Mouse (Mus musculus): ENCODE data around the gene BC048507.
A peak's percentile ranks its signal among the peaks of the same experiment; 100 is the strongest.
"Not testable (repeated sequence)": the region's sequence is repeated elsewhere in the genome, so short reads cannot be mapped to it uniquely, and the experiment has no call there.

Gene BC048507

GRCm38 (mm10) chr13:67863026-67863425 lies at the start of gene BC048507:
TSS of gene BC048507 (plus strand) at chr13:67863326.
- no peak for DNase-seq

DNA sequence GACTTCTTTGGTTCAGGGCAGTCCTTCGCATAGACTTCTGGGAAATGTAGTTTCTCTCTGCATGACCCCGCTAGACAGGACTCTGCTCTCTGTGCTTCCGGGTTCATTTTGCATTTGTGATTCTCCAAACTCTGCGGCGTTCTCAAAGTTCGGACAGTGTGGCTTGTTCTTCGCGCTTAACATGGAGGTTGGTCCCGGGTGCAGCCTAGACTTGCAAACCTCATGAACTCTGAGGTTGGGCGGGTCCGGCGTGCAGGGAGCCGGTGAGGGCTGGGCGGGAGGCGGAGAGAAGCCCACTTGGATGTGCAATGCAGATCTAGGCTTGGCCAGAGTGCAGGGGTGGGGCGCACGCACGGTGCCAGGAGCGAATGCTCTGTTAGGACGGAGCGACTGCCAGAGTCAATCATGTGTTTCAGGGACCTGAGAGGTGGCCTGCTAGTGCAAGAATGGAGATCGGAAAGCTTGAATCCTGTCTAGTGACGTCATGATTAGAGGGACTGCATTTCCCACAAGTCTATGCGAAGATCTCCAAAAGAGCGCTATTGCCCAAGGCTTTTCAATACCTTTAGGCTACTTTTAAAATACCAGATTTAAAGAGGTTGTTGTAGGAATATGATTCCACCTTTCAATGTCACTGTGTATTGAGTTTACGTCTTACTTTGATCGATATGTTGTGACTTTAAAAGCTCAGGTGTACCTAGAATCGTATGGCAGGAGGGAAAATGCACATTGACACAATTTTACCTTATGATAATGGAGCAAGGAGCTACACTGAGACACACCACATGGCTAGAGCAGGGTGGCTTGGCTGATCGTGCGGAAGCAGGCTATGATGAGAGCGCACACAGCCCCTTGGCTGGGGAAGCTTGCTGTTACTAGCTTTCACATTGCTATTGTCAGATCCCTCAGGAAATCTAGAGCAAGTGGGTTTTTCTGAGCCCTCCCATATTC lies 49.1 kb upstream of the BC048507 start, which contains the start of gene Zfp273:
Gene Zfp273 (plus strand): TSS at position 31 of the 951 bp plus-strand sequence.
- DNase-seq = peak; percentile 92

GRCm38 (mm10) chr13:67818636-67819035 lies 44.5 kb upstream of the BC048507 start:
- no peak for DNase-seq

DNA sequence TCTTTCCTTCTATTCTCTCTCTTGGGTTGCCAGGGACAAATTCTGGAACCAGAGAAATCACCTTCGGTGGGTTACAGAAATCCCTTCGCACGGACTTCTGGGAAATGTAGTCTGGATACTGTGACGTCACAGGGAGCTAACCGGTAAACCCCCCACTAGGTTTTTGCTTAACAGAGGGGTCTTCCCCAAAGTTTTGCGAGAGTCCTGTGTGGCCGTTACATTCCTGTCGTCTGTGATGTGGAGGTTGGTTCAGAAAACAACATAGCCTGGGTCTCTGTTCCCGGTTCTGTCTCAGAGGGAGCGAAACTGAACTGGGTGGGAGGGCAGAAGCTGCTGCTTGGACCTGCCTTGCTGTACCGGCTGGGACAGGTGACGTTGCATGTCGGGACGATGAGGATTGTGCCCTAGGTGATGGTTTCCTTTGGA lies 32.2 kb upstream of the BC048507 start, which contains the start of gene Gm10037:
Gene Gm10037 (plus strand): TSS at position 196 of the 426 bp plus-strand sequence.
- peak; percentile 81 for DNase-seq

GRCm38 (mm10) chr13:67833137-67833536 lies 30.0 kb upstream of the BC048507 start:
- DNase-seq = not testable (repeated sequence)

GRCm38 (mm10) chr13:67843775-67844118 lies 19.4 kb upstream of the BC048507 start:
- no peak for DNase-seq

GRCm38 (mm10) chr13:67844119-67844852 lies 18.8 kb upstream of the BC048507 start:
- DNase-seq = peak; percentile 84

DNA sequence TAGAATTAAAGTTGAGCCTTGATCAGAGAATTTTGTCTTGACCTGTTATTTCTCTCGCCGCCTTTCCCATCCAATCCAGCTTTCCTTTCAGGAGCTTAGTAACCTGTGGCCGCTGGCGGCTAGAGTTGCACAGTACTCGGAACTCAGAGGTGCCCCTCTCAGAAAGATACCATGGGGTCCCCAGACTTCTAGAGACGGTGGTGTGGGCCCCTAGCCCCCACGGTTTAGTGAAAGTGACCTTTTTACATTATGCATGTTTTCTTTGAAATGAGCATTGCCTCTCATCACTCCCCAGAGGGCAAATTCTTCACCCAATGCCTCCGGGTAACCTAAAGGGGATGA lies 18.3 kb upstream of the BC048507 start:
- DNase-seq = no peak

DNA sequence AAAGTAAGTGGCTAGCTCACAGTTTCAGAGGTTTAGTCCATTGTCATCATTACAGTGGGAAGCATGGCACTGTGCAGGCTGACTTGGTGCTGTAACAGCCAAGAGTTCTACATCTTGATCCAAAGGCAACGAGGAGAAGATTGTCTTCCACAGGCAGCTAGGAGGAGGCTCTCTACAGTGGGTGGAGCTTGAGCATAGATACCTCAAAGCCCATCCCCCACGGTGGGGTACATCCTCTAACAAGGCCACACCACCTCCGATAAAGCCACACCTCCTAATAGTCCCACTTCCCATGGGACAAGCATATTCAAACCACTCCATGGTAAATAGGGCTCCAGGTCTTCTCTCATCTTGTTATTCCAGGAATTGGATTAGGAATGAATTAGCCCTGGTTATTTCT lies 12.8 kb upstream of the BC048507 start:
- DNase-seq = no peak

GRCm38 (mm10) chr13:67853130-67853529 lies 10.0 kb upstream of the BC048507 start:
- DNase-seq = no peak

- no peak for DNase-seq
These were observed 9.1 kb upstream of the BC048507 start for GRCm38 (mm10) chr13:67853983-67854382.

- no peak for DNase-seq
These were observed 5.8 kb upstream of the BC048507 start for GRCm38 (mm10) chr13:67857317-67857716.

DNA sequence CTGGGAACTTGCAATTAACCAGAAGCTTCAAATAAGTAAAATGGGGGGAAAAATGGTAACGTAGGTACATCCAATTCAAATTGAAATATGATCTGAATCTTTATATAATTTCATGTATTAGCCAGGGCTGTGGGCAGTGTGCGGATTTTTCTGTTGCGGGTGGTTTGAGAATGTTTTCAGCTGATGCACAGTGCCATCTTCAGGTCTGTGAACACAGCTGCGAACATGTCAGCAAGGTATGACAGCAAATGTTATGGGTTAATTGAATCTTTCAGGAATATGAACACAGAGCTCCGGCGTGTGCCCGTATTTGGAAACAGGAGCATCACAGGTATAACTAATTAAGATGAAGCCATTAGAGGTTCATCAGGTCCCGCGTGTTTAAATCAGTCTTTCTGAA lies 618 bp upstream of the BC048507 start:
- DNase-seq = peak; percentile 4

DNA sequence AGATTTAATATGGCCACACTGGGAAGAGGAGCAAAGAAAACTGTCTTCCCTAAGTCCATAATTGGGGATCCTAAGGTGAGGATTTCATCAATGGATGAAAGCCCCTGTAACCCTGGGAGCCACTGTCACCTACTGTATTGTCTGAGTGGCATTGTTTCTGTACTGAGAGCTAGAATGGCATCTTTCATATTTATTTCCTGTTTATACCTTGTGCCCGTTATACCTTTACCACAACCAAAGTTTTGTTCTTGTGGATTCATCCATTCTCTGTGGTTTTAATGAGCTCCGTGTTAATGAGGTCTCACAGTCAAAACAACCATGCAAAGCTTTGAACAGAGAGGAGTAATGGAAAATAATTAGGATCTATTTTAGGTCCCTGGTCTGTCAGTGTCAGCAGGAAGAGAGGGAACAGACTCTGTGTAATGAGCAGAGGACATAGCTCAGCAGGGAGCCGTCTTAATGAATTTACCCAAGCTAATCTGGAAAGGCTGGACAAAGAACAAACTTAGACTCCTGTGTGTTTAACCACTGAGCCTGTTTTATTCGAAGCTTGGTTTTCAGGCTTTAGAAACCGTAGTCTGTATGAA lies 1.7 kb downstream of the BC048507 start:
- peak; percentile 98 for DNase-seq

DNA sequence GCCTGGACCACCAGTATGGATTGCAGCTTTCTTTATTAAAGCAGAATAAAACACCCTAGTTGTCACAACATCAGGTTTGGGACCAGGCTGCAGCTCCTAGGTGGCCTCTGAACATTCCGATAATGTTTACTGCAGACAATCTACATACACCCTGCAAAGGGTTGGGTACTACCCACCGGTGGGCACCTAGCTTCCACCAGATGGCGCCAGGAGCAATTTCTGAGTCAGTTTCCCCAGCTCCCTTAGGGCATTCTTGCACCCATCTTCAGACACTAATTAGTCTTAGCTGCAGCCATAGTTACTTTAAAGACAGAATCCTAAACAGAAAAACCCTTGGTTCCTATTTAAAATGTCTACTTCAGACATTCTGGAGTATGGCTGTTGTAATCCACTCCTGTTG lies 4.8 kb downstream of the BC048507 start:
- DNase-seq = peak; percentile 32

- DNase-seq = peak; percentile 34
These were observed 13.0 kb downstream of the BC048507 start for GRCm38 (mm10) chr13:67876049-67876698.

DNA sequence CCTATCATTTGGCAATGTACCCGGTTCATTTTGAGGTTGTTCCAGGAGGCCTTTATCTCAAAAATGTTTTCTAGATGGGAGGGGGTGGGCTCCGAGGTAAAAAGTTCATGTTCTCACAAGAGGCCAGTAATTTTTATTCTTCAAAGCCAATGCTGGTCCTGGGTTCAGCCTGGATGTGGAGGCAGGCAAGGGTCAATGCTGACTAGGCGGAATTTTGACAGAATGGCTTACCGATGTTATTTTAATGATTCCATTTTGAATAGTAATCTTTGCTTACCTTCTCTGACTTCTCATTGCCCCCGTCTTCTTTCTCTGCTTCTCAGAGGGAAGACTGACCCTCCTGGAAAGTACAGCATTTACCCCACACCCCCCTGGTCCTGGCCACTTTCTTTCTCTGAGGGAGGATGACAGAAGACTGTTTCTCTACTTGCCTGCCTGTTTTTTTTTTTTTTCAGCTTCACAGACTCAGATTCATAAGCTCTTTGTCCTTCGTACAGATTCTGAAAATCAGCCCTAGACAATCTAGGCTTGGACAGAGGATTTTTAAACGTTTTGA lies 13.7 kb downstream of the BC048507 start:
- DNase-seq = no peak

DNA sequence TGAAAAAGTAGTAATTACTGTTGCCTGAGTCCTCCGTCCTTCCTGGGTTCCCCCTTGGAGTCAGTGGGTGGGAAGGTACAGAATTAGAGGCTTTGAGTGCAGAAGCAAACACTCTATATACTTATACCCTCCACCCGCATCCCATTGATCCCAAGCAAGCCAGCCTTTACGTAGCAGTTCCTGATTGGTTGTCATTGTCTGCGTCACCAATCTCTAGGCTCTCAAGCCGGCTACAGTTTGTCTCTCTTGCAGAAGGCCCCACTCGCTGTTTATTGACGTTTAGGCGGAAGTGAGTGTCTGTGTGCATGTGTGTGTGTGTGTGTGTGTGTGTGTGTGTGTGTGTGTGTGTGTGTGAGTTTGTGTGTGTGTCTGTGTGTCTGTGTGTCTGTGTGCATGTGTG lies 20.8 kb downstream of the BC048507 start:
- DNase-seq = no peak

GRCm38 (mm10) chr13:67909759-67910158 lies 46.6 kb downstream of the BC048507 start:
- no peak for DNase-seq

All from retina, postnatal 1 day (tissue).